Mouse (Mus musculus) right cerebral cortex, adult 2 months (tissue): Measurements from ENCODE around the gene Scrn1.
A peak's percentile ranks its signal among the peaks of the same experiment; 100 is the strongest.

Experiments used
- DNase-seq, 2 experiments: peaks; one replicate each; pipeline ENCODE4 v3.0.0; 2021 to 2022; ENCODE audit warnings: low spot score in 2 of 2

Gene Scrn1

DNA sequence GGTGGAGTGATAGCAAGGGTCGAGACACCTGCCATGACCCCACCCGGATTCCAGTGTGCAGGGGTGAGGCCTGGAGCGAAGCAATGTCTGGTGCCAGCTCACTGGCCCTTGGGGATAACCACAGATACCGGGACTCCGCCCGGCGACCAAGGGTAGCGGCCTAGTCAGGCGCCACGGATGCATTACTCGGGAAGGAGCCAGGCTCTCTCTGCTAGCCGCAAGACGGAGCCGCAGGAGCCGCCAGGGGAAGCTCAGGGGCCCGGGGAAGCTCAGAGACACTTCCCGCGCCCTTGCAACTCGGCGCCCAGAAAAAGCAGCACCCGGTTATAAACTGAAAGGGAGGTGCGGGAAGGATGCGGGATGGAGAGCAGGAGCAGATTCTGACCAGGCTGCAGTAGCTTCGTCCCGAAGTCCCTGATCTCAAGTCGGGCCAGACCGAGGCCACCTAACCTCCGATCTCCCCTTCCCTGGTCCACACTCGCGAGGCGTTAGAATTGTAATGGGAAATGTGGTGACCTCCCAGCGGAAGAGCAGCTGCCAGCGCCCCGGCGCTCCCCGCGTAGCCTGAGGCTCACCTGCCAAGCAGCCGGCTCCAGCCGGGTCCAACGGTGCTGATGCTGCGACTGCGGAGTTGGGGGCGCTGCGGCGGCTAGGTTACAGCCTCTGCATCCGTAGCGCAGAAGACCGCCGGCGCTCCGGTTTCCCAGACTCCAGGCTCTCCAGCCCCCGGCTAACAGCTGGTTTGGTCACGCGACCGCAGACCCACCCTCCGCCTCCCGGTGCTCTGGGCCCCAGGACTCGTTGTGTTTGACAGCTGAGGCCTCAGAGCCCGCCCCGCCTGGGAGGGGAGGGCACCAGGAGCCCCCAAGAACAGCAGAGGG is at the start of gene Scrn1:
TSS of gene Scrn1 (minus strand) at position 825 of the 881 bp plus-strand sequence.
- DNase-seq: peak; percentile 78 to 83

DNA sequence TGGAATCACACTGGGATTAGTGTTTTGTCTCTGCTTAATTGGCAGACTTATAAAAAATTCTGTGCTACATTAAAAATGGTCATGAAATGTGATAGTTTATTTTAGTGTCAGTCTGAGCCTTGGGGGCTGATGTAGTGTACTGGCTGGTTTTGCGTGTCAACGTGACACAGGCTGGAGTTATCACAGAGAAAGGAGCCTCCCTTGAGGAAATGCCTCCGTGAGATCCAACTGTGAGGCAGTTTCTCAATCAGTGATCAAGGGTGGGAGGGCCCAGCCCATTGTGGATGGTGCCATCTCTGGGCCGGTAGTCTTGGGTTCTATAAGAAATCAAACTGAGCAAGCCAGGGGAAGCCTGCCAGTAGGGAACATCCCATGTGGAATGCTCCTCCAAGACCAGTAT is 40.0 kb upstream of the Scrn1 start:
- DNase-seq: no peak

DNA sequence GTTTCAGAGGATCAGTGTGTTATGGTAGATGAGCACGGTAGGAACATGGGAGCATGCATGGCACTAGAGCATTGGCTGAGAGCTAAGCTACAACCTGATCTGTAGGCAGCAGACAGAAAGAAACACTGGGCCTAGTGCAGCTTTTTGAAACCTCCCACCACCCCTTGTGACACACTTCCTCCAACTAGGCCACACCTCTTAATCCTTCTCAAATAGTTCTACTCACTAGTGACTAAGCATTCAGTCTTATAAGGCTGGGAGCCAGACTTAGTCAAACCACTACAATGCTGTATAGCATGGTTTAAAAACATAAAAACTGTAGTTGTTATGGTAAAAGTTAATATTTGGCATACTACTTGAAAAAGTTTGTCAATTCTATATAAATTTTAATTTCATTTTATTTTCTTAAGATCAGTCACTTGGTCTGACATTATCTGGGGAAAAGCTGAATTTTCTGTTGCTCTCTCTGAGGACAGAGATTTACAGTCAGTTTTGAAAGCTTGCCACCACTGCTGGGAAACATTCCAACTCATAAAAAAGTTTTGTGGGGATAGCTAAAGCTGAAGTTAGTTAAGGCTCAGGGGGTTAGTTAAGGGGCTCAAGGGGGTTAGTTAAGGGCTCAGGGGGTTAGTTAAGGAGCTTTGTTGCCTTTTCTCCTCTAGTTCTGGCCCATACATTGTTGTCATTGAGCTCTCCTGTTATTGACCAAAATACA is 37.9 kb upstream of the Scrn1 start:
- no peak for DNase-seq

DNA sequence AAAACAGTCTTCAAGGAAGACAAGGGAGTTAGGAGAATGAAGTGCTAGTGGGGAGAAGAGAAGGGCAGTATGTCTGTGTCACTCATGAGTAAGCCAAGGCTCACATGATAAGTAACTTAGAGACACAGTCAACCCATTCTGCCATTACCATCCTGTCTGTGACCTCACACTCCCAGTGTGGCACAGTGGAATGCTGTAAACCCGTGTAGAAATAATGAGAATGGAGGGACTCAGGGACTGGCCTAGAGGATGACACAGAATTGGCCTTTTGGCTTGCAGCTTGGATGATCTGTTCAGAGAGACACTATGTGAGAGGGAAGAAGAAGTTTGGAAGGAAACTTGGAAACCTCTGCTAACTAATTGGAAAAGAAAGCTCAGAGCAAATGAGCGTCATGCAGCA is 36.6 kb upstream of the Scrn1 start:
- no peak for DNase-seq

GRCm38 (mm10) chr6:54600681-54601347 is 34.5 kb upstream of the Scrn1 start:
- no peak for DNase-seq

DNA sequence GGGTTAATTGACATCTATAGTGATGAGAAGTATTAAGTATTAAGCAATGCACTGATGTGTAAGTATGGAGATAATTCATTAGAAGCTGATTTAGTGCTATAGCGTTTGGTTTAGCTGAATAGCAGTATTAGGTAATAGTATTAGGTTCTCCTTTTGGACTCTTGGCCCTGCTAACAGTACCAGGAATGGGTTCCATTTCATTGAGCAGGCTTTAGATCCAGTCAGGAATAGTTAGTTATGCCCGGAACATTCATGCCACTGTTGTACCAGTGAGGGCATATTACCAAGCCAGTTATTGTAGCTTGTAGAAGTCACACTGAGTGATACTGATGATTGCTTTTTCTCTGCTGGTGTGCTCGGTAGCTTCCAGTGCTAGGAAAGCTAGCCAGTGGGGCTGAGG is 31.4 kb upstream of the Scrn1 start:
- no peak for DNase-seq

GRCm38 (mm10) chr6:54597208-54597607 is 30.9 kb upstream of the Scrn1 start, which contains the start of gene Fkbp14:
TSS of gene Fkbp14 (minus strand) at chr6:54597308.
- no peak for DNase-seq

- DNase-seq: no peak
Observed at GRCm38 (mm10) chr6:54595330-54595878, 29.1 kb upstream of the Scrn1 start.

DNA sequence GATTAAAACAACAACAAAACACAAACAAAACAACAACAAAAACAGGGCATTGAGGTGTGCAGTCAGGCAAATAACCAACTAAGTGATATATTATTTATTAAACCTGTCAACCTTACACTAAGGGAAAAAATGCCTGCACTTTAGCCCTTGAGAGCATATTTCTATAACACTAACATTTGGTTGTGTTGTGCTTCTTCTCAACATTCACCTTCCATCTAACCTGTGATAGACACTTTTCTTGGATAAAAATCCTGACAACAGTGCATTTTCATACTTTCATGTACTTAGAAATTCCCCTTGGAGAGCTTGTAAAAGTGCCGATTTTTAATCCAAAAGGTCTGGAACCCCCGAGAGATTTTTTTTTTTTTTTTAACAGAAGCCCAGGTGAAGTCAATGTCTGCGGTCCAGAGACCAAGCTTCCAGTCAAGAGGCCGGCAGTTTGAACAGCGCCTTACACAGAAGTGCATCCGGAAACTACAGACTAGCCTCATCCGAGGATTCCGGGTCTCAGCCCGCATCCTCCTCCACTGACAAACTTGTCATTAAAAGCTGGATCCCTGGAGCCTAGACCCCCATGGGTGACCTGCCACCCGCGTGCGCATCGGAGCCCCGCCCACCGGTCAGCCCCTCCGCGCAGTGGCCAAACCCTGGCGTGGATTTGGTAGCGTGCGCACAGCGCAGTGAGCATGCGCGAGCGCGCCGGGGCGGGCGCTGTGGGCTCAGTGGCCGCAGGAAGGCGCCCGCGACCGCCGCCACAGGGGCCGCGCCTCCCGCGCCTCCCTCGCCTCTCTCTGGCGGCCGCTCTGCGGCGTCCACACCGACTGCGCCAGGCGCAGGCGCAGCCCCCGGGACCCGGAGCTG is 28.4 kb upstream of the Scrn1 start, which contains the start of gene Plekha8:
TSS of gene Plekha8 (plus strand) at position 643 of the 861 bp plus-strand sequence.
- DNase-seq: peak; percentile 88 to 93

DNA sequence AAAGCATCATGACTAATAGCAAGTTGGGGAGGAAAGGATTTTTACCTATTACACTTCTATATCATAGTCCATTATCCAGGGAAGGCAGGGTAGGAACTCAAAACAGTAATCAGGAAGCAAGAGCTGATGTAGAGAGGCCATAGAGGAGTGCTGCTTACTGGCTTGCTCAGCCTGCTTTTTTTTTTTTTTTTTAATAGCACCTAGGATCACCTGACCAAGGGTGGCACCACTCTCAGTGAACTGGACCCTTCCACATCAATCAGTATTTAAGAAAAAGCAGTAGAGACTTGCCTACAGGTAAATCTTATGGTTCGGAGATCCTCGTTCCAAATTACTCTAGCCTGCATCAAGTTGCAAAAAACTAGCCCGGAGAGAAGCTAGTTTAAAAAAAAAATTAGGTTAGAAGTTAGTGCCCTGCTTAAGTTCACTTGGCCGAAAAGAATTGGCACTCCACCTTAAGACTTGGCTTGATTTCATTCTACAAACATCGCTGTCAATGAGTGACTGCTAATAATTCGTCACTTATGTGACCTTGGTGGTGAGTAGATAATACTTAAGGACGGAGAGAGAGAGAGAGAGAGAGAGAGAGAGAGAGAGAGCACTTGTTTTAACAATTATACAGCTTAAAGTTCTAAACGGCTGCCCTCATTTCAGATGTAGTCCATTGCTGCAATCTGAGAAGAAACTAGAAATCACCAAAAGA is 27.6 kb upstream of the Scrn1 start:
- no peak for DNase-seq

GRCm38 (mm10) chr6:54592938-54593535 is 26.7 kb upstream of the Scrn1 start:
- peak; percentile 94 to 98 for DNase-seq

GRCm38 (mm10) chr6:54591778-54592177 is 25.5 kb upstream of the Scrn1 start:
- no peak for DNase-seq

- DNase-seq: no peak
Observed at GRCm38 (mm10) chr6:54590691-54591090, 24.4 kb upstream of the Scrn1 start.

- no peak for DNase-seq
Observed at GRCm38 (mm10) chr6:54588212-54588611, 21.9 kb upstream of the Scrn1 start.

DNA sequence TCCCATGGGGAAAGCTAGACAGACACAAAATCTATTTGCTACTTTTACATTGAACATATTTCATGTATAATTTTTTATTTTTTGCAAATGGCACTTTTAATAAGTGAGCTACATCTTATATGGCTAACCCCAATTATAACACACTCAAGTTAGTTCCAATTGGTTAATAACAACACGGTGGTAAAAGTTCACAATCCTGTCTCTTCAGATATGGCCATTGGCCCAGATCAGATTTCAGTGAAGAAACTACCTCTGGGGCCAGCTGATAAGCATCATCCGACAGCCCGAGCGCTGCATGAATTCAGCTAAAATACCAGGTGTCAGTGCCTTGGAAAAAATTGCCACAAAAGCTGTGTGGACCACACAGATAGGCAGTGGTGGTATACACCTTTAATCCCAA is 21.4 kb upstream of the Scrn1 start:
- DNase-seq: no peak

DNA sequence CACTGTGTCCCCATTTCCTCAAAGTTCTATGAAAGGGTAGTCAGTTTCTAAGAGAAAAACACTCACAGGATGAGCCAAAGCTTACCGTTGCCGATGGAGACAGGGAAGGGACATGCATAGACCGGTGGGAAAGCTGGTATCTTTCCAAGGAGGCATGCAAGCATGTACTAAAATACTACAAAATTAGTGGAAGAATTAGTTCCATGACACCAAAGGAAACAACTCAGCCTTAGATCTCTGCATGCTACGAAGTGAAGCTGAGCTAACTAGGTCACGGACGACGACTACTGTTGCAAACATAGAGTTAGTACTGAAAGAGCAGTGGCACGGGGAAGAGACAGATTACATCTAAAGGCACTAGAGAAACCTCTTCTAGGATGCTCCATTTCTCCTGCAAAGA is 20.6 kb upstream of the Scrn1 start:
- no peak for DNase-seq

DNA sequence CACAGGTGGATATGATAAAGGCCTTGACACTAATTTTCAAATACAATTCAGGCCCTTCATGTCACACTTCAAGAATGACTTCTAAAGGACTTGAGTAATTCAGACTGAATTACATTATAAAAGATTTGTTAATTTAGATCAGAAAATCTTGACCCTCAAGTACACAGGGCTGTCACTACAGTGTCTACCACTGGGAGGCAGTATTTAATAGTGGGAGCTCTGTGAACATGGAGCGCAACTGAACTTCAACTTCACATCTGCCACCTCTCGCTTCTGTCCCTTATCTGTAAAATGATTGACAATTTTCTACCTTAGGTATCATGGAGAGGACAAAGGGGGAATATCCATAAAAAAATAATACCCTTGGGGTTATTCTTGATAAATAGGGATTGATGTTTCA is 19.9 kb upstream of the Scrn1 start:
- peak; percentile 64 to 68 for DNase-seq

GRCm38 (mm10) chr6:54573218-54573955 is 7.1 kb upstream of the Scrn1 start:
- DNase-seq: no peak

DNA sequence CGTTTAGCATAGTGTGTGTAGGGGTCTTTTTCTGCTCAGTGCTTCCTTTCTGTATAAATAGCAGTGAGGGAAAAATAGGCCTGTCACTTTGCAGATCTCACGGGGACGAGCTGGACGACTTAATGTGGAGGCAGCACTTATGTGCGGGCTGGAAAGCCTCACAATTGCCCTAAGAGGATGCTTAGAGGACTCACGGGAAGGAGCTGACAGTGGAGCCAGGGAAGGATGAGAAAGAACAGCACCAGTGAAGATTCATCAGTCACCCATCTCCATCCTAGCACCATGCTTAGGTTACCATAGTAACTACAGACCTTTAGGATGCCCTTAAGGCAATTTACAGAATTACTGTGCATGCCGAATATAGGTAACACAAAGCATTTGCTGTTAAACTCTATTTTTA is 3.5 kb upstream of the Scrn1 start:
- peak in 1 of 2 experiments; percentile 26 for DNase-seq
